Mouse (Mus musculus) cerebellum, postnatal 36 days (tissue): ENCODE measurements around the gene Olfr585.

Experiments
- DNase-seq, 2 experiments: peaks; one replicate each; pipeline ENCODE4 v3.0.0; 2021 to 2022; ENCODE audit warnings: mixed read lengths in 2 of 2

Gene Olfr585

GRCm38 (mm10) chr7:103097420-103097819 lies at the start of gene Olfr585:
TSS of gene Olfr585 (plus strand) at chr7:103097720.
- no peak for DNase-seq

- no peak for DNase-seq
These were observed 46.5 kb upstream of the Olfr585 start, which contains the start of gene Olfr583 for GRCm38 (mm10) chr7:103051000-103051399. TSS of gene Olfr583 (plus strand) at chr7:103051300.

GRCm38 (mm10) chr7:103081585-103081984 lies 15.9 kb upstream of the Olfr585 start, which contains the start of gene Olfr584:
TSS of gene Olfr584 (plus strand) at chr7:103081885.
- no peak for DNase-seq

GRCm38 (mm10) chr7:103119406-103119805 lies 21.9 kb downstream of the Olfr585 start:
- no peak for DNase-seq

DNA sequence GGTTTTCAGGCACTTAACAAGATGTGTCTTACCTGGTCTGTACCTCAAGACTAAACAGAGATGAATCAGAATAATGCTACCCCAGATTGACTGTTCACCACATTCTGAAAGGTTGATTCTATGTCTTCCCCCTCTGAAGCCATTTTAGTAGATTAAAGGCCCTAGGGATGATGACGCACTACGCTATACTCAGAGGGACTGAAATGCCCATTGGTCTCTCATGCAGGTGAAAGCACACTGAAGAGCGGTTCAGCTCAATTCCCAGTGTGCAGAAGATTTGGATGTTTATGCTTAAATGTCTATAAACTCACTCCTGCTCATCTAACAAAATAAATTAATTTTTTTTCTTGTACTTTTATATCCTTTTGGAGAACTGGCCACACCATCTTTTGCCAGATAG lies 28.0 kb downstream of the Olfr585 start, which contains the start of gene Olfr586:
Olfr586 (minus strand) TSS at position 101 of the 400 bp plus-strand sequence.
- DNase-seq: no peak

GRCm38 (mm10) chr7:103140579-103140978 lies 43.1 kb downstream of the Olfr585 start, which contains the start of gene Olfr588-ps1:
TSS of gene Olfr588-ps1 (plus strand) at chr7:103140879.
- DNase-seq: no peak
